Mouse (Mus musculus): ENCODE results near the gene Aldob.

Aldob gene

GRCm38 (mm10) chr4:49549383-49549782 is at the start of gene Aldob:
TSS of gene Aldob (minus strand) at chr4:49549546.
- DNase-seq (ENCODE audit: extremely low spot score, low spot score), result no peak

GRCm38 (mm10) chr4:49597183-49598100 is 48.1 kb upstream of the Aldob start, which contains the start of gene Tmem246:
TSS of gene Tmem246 (minus strand) at chr4:49597876.
- peak; percentile 81 for DNase-seq (ENCODE audit: extremely low spot score, low spot score)

GRCm38 (mm10) chr4:49596846-49597182 is 47.5 kb upstream of the Aldob start:
- DNase-seq (ENCODE audit: extremely low spot score, low spot score), result no peak

- no peak for DNase-seq (ENCODE audit: extremely low spot score, low spot score)
Measured at GRCm38 (mm10) chr4:49590152-49590551, 40.8 kb upstream of the Aldob start.

- DNase-seq (ENCODE audit: extremely low spot score, low spot score), result no peak
Measured at GRCm38 (mm10) chr4:49586811-49587210, 37.5 kb upstream of the Aldob start.

- DNase-seq (ENCODE audit: extremely low spot score, low spot score), result no peak
Measured at GRCm38 (mm10) chr4:49585524-49586101, 36.3 kb upstream of the Aldob start.

- DNase-seq (ENCODE audit: extremely low spot score, low spot score), result no peak
Measured at GRCm38 (mm10) chr4:49583965-49584831, 34.9 kb upstream of the Aldob start.

GRCm38 (mm10) chr4:49581256-49581655 is 31.9 kb upstream of the Aldob start:
- DNase-seq (ENCODE audit: extremely low spot score, low spot score), result no peak

- DNase-seq (ENCODE audit: extremely low spot score, low spot score), result no peak
Measured at GRCm38 (mm10) chr4:49572194-49572593, 22.8 kb upstream of the Aldob start.

GRCm38 (mm10) chr4:49567613-49568012 is 18.3 kb upstream of the Aldob start:
- DNase-seq (ENCODE audit: extremely low spot score, low spot score), result peak; percentile 35

GRCm38 (mm10) chr4:49559915-49560772 is 10.8 kb upstream of the Aldob start:
- DNase-seq (ENCODE audit: extremely low spot score, low spot score), result no peak

- DNase-seq (ENCODE audit: extremely low spot score, low spot score), result no peak
Measured at GRCm38 (mm10) chr4:49558181-49558580, 8.8 kb upstream of the Aldob start.

GRCm38 (mm10) chr4:49557375-49557774 is 8.0 kb upstream of the Aldob start:
- no peak for DNase-seq (ENCODE audit: extremely low spot score, low spot score)

GRCm38 (mm10) chr4:49553380-49553779 is 4.0 kb upstream of the Aldob start:
- no peak for DNase-seq (ENCODE audit: extremely low spot score, low spot score)

- no peak for DNase-seq (ENCODE audit: extremely low spot score, low spot score)
Measured at GRCm38 (mm10) chr4:49547544-49548219, 1.7 kb downstream of the Aldob start.

GRCm38 (mm10) chr4:49546873-49547543 is 2.3 kb downstream of the Aldob start:
- no peak for DNase-seq (ENCODE audit: extremely low spot score, low spot score)

- DNase-seq (ENCODE audit: extremely low spot score, low spot score), result no peak
Measured at GRCm38 (mm10) chr4:49546026-49546425, 3.3 kb downstream of the Aldob start.

- DNase-seq (ENCODE audit: extremely low spot score, low spot score), result no peak
Measured at GRCm38 (mm10) chr4:49540966-49541365, 8.4 kb downstream of the Aldob start.

GRCm38 (mm10) chr4:49539665-49540064 is 9.7 kb downstream of the Aldob start:
- DNase-seq (ENCODE audit: extremely low spot score, low spot score), result no peak

GRCm38 (mm10) chr4:49536671-49537070 is 12.7 kb downstream of the Aldob start:
- no peak for DNase-seq (ENCODE audit: extremely low spot score, low spot score)
